Mouse (Mus musculus) bone marrow, adult 2 months (tissue): Measurements from ENCODE around the gene Nfix.

Experiments used
- CTCF ChIP-seq: fragments of 200-500 bp; IDR thresholded peaks from 2 replicates; pipeline ENCODE4 v1.5.1; 2011; ENCODE audit warnings: low read length, control low read depth; ENCODE audit not compliant: control insufficient read depth, insufficient read depth
- POLR2A ChIP-seq: fragments of 200-500 bp; IDR thresholded peaks from 2 replicates; pipeline ENCODE4 v1.6.1; 2011; ENCODE audit warnings: low read depth, mild to moderate bottlenecking, control low read depth, low read length, borderline replicate concordance; ENCODE audit not compliant: control insufficient read depth

DNA sequence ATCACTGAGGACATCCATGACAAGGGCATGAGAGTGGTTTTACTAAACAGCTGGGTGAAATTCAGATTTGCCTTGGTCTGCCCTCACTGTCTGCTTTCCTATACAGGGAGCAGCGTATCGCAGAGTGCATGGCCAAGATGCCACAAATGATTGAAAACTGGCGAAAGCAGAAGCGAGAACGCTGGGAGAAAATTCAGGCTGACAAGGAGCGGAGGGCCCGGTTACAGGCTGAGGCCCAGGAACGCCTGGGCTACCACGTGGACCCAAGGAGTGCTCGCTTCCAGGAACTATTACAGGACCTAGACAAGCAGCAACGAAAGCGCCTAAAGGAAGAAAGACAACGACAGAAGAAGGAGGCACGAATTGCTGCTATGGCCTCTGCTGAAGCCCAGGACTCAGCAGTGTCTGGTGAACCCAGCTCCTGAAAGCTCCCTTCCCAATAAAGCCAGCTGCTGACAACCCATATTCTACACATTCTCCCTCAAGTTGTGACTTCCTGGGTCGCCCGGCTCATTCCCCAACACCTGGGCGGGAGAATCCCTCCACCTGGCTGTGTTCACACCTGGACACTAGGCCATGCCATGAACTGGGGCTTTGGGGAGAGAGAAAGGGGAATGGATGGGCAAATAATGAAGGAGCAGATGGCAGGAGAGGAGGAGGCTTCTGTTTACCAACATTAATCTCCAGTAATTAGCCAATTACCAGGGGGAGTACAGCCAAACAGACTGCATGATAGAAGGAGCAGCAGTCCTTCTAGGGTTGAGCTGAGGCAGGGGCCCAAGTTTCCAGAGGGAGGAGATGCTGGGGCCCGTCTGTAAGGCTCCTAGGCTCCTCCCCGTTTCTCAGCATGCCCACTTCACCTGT is 34.1 kb upstream of the Nfix start:
- TF ChIP-seq CTCF = no peak
- TF ChIP-seq POLR2A = no peak
